Mouse (Mus musculus) forebrain, embryonic 15.5 days (tissue): ENCODE measurements at regions not wholly inside any gene's neighbourhood (a gene's known extent, or its start where the extent isn't known, plus 50 kb on each side); places are given as distances from the start of the nearest gene placed in this dataset.

ENCODE experiments used
- ATAC-seq: fragments of 200-750 bp; cut with Nextera tagmentation; replicated peaks from 2 replicates; pipeline ENCODE4 v1.8.0; 2017; ENCODE audit warnings: mild to moderate bottlenecking, moderate TSS enrichment, moderate library complexity
- H3K27ac ChIP-seq: fragments of 300-500 bp; sonication (generic); replicated peaks from 2 replicates; pipeline ENCODE4 v1.5.1; 2015; ENCODE audit warnings: mild to moderate bottlenecking, inconsistent platforms
- H3K27me3 ChIP-seq: fragments of 300-500 bp; sonication (generic); 2 replicates; pipeline ENCODE4 v1.6.1; 2015; ENCODE audit warnings: inconsistent platforms
- H3K36me3 ChIP-seq: fragments of 300-500 bp; sonication (generic); 2 replicates; pipeline ENCODE4 v1.6.1; 2015; ENCODE audit warnings: mild to moderate bottlenecking, inconsistent platforms
- H3K4me1 ChIP-seq: fragments of 300-500 bp; sonication (generic); 2 replicates; pipeline ENCODE4 v1.6.1; 2015; ENCODE audit warnings: inconsistent platforms
- H3K4me2 ChIP-seq: fragments of 300-500 bp; sonication (generic); replicated peaks from 2 replicates; pipeline ENCODE4 v1.6.1; 2015; ENCODE audit warnings: mild to moderate bottlenecking, inconsistent platforms
- H3K4me3 ChIP-seq: fragments of 300-500 bp; sonication (generic); 2 replicates; pipeline ENCODE4 v1.5.1; 2015; ENCODE audit warnings: mild to moderate bottlenecking, inconsistent platforms
- H3K9ac ChIP-seq: fragments of 300-500 bp; sonication (generic); replicated peaks from 2 replicates; pipeline ENCODE4 v1.6.1; 2015; ENCODE audit warnings: mild to moderate bottlenecking, inconsistent platforms
- H3K9me3 ChIP-seq: fragments of 300-500 bp; sonication (generic); 2 replicates; pipeline ENCODE4 v1.6.1; 2016; ENCODE audit warnings: inconsistent platforms
- WGBS: fragments of 180-500 bp; shearing (Covaris S2); methylation state at CpG from one replicate; pipeline ENCODE4 v1.1.7; 2015; ENCODE audit warnings: mixed read lengths; 5-methylcytosine and 5-hydroxymethylcytosine counted together

DNA sequence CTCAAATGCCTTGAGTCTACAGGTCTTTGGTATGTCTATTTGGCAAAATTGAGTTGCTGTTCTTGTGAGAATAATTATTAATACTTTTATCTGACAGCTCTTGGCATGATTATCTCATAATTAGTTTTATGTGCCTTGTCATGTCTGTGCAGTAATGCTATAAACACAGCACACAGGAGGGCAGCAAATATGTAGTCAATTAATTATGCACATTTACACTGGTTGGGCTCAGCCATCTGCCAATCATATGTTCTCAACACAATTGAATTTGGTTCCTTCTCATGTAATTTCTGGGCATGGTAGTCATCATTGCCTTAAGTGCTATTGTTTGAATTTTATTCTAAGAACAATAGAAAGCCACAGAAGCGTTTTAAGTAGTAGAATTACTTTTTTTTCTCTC lies 1650.7 kb upstream of the Tenm2 start:
- Histone ChIP-seq H3K4me2 (no peak overlapping the region), H3K4me3 (no peak overlapping the region), H3K9ac (no peak overlapping the region), H3K4me1 (no peaks in the 10 kb centered on the region), H3K27ac (no peak overlapping the region), H3K27me3 (no peaks in the 10 kb centered on the region), H3K36me3 (no peaks in the 10 kb centered on the region), H3K9me3 (no peaks in the 10 kb centered on the region)
- WGBS: 38% methylated on average over 1 of the region's 1 CpGs
- ATAC-seq: no peak

DNA sequence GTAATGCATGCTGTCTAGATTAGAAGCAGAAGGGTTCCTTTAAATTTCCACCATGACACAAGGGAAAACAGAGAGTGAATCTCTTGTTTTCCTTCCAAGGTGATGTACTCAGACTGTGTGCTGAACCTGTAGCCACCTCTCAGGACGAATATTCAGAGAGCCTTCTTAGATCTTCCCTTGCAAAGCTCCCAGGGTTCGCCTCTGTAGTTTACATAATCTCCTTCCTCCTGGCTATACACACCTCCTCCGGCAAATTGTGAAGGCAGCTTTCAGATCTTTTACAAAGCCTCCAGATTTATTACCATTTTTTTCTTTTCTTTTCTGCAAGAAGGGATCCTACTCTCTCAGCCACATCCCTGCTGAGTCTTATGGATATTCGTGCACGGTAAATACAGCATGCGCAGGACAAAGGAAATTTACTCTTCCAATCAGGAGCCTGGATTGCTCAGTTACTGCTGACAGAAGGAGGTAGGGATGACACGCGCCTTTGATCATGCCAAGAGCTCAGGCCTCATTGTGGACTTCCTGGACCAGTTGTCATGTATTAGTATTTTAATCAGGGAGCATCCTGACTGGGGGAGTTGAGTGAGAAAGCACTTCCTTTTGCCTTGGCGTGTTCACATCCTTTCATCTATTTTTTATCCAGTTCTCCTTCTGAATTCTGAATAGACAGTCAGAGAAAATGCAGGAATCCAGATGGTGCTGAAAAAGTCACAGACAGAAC lies 1626.0 kb upstream of the Tenm2 start:
- H3K4me1 ChIP-seq: peaks cover 3% of the 10 kb centered on the region; the same call in 1 of the 2 replicates
- 13% methylated on average over 9 of the region's 9 CpGs for WGBS
- H3K36me3 ChIP-seq: no peaks in the 10 kb centered on the region
- no peak overlapping the region for H3K4me2 ChIP-seq
- no peak overlapping the region for H3K4me3 ChIP-seq
- H3K27ac ChIP-seq: peak overlapping the region; percentile 17; the same call in 1 of the 2 replicates
- no peak; the same call in 1 of the 2 replicates for ATAC-seq
- no peak overlapping the region for H3K9ac ChIP-seq
- no peaks in the 10 kb centered on the region for H3K27me3 ChIP-seq
- no peaks in the 10 kb centered on the region for H3K9me3 ChIP-seq

DNA sequence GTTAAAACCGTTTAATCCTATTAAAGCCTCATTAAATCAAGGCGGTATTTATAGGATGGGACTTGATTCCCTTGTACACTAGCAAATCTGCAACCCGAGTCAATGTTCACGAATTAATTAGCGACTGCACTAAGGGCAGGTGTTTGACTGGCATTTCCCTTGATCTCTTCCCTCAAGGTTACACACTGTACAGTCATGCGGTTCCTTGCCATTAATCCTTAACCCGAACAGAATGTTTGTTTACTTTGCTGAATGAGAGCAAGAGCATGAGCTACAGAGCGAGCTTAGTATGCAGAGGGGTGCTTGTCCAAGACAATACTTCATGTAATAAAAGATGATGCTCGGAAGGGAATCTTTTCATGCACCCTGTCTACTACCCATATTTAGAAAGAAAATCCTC lies 1620.9 kb upstream of the Tenm2 start:
- Histone ChIP-seq H3K36me3 (no peaks in the 10 kb centered on the region), H3K4me1 (no peaks in the 10 kb centered on the region), H3K9ac (no peak overlapping the region), H3K27ac (no peak overlapping the region), H3K9me3 (no peaks in the 10 kb centered on the region), H3K27me3 (no peaks in the 10 kb centered on the region), H3K4me3 (no peak overlapping the region), H3K4me2 (no peak overlapping the region)
- 63% methylated on average over 9 of the region's 9 CpGs for WGBS
- no peak for ATAC-seq

DNA sequence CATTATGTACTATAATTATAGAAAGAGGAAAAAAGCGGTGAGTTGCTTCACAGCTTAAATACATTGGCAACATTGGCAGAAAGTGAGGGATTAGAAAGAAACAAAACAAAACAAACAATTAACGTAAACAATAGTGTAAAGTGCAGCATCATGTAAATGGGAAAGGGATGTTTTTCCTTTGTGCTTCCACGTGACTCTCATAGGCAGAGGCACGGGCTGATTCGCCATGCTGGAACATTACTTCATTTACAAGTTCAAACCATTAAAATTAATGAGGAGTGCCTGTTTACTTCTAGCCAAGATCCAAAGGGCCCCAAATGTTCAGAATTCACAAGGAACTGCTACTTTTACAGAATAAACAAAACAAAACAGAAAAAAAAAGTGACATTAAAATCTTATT lies 1593.4 kb upstream of the Tenm2 start:
- no peak overlapping the region for H3K4me3 ChIP-seq
- H3K9ac ChIP-seq: no peak overlapping the region
- H3K27ac ChIP-seq: no peak overlapping the region
- no peak for ATAC-seq
- H3K4me2 ChIP-seq: no peak overlapping the region
- no peaks in the 10 kb centered on the region for H3K36me3 ChIP-seq
- H3K9me3 ChIP-seq: no peaks in the 10 kb centered on the region
- H3K27me3 ChIP-seq: no peaks in the 10 kb centered on the region
- 40% methylated on average over 5 of the region's 5 CpGs for WGBS
- no peaks in the 10 kb centered on the region for H3K4me1 ChIP-seq

DNA sequence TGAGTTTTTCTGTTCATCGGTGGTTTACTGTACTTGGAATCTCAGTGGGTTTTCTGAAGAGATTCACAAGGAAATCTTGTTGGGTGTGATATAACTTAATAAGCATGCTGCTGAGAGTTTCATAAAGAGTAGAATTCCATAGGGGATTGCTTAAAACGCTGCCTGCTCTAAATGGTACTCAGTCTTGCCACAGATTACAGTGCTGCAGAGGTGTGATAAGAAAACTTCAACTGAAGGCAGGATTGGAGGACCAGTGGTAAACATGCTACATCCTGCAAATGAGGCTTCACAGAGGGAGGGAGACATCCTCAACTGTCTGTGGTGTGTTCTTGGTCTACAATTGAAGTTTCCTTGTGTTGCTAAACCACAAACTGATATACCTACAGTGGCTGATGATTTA lies 1592.6 kb upstream of the Tenm2 start:
- whole genome bisulfite sequencing: 66% methylated on average over 2 of the region's 2 CpGs
- no peaks in the 10 kb centered on the region for H3K4me1 ChIP-seq
- no peaks in the 10 kb centered on the region for H3K27me3 ChIP-seq
- H3K36me3 ChIP-seq: no peaks in the 10 kb centered on the region
- ATAC-seq: no peak
- no peak overlapping the region for H3K9ac ChIP-seq
- H3K9me3 ChIP-seq: no peaks in the 10 kb centered on the region
- no peak overlapping the region for H3K4me2 ChIP-seq
- H3K27ac ChIP-seq: no peak overlapping the region
- no peak overlapping the region for H3K4me3 ChIP-seq

DNA sequence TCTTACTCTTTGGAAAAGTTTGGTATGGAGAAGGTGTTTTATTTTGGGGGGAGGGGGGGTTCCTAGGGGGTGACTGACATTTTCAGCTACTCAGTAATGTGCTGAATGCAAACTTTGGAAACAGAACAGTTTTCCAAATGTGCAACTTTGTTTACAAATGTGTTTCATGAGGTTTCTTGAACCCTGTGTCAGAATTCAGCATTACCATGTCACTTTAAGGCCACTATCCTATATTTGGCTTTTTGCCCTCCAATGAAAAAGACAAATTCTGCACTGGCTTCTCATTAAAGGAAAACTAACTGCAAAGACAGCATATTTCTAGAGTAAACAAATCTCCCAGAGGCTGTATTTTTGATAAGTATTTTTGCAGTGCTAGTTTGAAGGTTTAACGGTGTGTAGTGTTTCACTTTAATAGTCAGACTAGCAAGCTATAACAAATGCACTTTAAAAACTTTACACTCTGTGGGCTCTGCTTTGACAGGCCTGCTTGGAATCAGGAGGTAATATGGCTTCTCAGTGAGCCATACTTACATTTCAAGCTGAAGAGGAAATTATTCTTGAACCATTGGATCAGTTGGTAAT lies 1589.5 kb upstream of the Tenm2 start:
- Histone ChIP-seq H3K4me1 (no peaks in the 10 kb centered on the region), H3K4me2 (no peak overlapping the region), H3K9me3 (no peaks in the 10 kb centered on the region), H3K4me3 (no peak overlapping the region), H3K27ac (no peak overlapping the region), H3K9ac (no peak overlapping the region), H3K36me3 (no peaks in the 10 kb centered on the region), H3K27me3 (no peaks in the 10 kb centered on the region)
- no peak for ATAC-seq
- WGBS: 89% methylated on average over 1 of the region's 1 CpGs

DNA sequence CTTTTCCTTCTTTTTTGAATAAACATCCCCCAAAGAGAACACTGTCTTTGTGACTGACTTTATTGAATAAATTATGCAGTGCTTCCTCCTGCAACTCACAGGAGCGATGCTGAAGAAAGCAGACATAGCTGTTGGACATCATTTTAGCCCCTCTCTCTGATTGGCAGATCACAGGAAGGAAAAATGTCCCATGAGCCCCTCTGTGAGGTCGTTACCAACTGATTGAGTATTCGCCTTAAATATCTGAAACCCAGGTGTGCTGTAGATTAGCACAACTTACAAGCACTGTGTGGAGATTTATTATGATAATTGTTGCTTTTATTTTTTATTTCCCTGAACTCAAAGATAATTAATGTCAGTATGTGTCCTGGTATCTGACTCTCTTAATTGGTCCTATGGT lies 1582.4 kb upstream of the Tenm2 start:
- no peak overlapping the region for H3K9ac ChIP-seq
- no peak overlapping the region for H3K4me3 ChIP-seq
- no peak overlapping the region for H3K27ac ChIP-seq
- no peaks in the 10 kb centered on the region for H3K27me3 ChIP-seq
- 51% methylated on average over 3 of the region's 3 CpGs for WGBS
- H3K9me3 ChIP-seq: no peaks in the 10 kb centered on the region
- ATAC-seq: no peak
- no peaks in the 10 kb centered on the region for H3K36me3 ChIP-seq
- no peak overlapping the region for H3K4me2 ChIP-seq
- no peaks in the 10 kb centered on the region for H3K4me1 ChIP-seq

DNA sequence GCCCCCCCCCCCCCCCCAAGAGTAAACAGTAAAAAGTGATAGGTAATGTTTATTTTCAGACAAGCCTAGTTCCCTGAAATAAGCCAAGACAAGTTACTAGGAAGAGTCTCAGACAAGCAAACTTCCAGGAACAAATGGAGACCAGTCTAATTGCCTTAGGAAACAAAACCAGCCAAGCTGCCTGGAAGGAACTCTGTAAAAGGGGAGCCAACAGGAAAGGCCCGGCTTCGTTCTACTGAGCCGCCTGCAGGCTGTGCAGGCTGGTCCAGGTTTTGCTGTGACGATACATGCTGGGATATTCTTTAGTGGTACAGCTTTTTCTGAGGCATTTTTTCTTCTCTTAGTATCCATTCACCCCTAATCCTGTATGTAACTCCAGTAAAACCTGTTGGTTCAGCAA lies 1547.8 kb upstream of the Tenm2 start:
- no peak overlapping the region for H3K9ac ChIP-seq
- no peak for ATAC-seq

DNA sequence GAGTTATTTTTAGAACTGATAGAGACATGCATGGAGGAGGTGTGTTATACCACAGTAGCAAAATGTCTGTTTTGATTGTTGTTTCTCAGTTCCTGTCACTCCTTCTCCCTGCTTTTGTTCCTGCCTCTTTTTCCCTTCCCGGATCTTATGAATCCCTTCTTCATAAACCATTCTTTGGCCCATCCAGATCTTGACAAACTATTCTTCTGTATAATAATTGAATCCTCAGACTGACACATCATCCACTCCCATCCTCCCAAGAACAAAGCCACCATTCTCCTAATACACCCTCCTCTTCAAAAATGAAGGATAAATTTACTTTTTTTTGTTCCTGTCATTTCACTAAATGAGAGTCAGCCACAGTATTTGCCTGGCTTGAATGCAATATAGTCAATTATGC lies 1543.8 kb upstream of the Tenm2 start:
- Histone ChIP-seq H3K4me2 (no peak overlapping the region), H3K27ac (no peak overlapping the region), H3K36me3 (no peaks in the 10 kb centered on the region), H3K4me1 (no peaks in the 10 kb centered on the region), H3K4me3 (no peak overlapping the region), H3K9me3 (no peaks in the 10 kb centered on the region), H3K27me3 (no peaks in the 10 kb centered on the region), H3K9ac (no peak overlapping the region)
- no peak for ATAC-seq
- WGBS: 34% methylated on average over 1 of the region's 1 CpGs

More for the DNA sequence above, 1547.8 kb upstream of the Tenm2 start:
- H3K27me3 ChIP-seq: no peaks in the 10 kb centered on the region
- H3K27ac ChIP-seq: no peak overlapping the region
- H3K9me3 ChIP-seq: no peaks in the 10 kb centered on the region
- H3K4me1 ChIP-seq: no peaks in the 10 kb centered on the region
- WGBS: 59% methylated on average over 4 of the region's 4 CpGs
- H3K4me3 ChIP-seq: no peak overlapping the region
- no peaks in the 10 kb centered on the region for H3K36me3 ChIP-seq
- H3K4me2 ChIP-seq: no peak overlapping the region

DNA sequence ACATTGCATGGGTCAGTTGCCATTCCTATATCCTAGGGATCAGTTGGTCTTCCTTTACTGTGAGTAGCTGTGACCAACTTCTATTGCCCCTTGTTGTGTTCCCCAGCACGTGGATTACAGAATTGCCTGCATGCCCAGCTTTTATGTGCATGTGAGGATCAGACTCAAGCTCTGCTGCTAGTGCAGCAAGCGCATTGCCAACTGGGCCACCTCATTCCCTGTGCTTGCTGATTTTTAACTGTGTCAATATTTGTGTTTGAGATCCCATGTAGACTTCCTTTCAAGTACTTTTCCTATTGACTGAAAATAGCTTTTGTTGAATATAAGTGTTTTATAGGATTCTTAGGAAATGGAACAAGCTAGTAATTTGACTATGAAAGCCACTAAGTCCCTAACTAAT lies 1526.5 kb upstream of the Tenm2 start:
- H3K36me3 ChIP-seq: no peaks in the 10 kb centered on the region
- H3K27me3 ChIP-seq: no peaks in the 10 kb centered on the region
- no peak overlapping the region for H3K9ac ChIP-seq
- ATAC-seq: no peak
- H3K4me2 ChIP-seq: no peak overlapping the region
- no peak overlapping the region for H3K27ac ChIP-seq
- no peaks in the 10 kb centered on the region for H3K4me1 ChIP-seq
- 74% methylated on average over 2 of the region's 2 CpGs for WGBS
- no peaks in the 10 kb centered on the region for H3K9me3 ChIP-seq
- no peak overlapping the region for H3K4me3 ChIP-seq

DNA sequence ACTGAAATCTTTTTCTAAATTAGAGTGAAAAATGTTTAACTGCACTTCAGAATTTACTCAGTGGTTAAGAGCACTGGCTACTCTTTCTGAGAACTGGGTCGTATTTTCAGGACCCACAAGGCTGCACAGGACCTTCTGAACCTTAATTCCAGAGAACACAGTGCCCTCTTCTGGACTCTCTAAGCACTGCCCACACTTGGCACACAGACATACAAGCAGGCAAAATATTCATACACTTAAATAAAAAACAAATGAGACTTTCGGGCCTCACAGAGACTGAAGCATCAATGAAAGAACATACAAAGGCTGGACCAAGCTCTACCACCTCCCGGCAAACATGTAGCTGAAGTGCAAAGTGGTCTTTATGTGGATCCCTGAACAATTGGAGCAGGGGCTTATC lies 1511.8 kb upstream of the Tenm2 start:
- H3K36me3 ChIP-seq: no peaks in the 10 kb centered on the region
- no peak for ATAC-seq

DNA sequence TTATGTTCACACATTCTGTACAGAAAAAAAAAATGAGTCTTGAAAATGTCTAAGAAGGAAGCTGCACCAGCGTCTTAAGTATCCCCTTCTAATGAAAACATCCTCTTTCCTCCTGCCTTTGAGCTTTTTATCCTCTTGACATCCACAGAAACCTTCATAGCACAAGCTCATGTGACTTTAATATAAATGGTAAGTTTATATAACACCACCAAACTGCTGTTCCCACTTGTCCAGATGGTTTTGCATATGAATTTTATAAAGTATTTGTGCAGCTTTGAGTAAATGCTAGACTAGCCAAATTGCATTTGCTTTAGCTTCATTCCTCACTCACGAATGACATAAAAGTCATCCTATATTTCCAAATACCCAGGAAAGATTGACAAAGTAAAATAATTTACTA lies 1493.3 kb upstream of the Tenm2 start:
- Histone ChIP-seq H3K4me2 (no peak overlapping the region), H3K4me1 (no peaks in the 10 kb centered on the region; the same call in 1 of the 2 replicates), H3K9ac (no peak overlapping the region), H3K9me3 (no peaks in the 10 kb centered on the region), H3K4me3 (no peak overlapping the region), H3K27me3 (no peaks in the 10 kb centered on the region), H3K36me3 (no peaks in the 10 kb centered on the region), H3K27ac (no peak overlapping the region)
- no peak; the same call in 1 of the 2 replicates for ATAC-seq
- 38% methylated on average over 2 of the region's 2 CpGs for WGBS

More for the DNA sequence above, 1511.8 kb upstream of the Tenm2 start:
- Histone ChIP-seq H3K4me1 (no peaks in the 10 kb centered on the region), H3K27ac (no peak overlapping the region), H3K27me3 (no peaks in the 10 kb centered on the region), H3K4me2 (no peak overlapping the region), H3K4me3 (no peak overlapping the region), H3K9ac (no peak overlapping the region), H3K9me3 (no peaks in the 10 kb centered on the region)
- 28% methylated on average over 3 of the region's 3 CpGs for WGBS

DNA sequence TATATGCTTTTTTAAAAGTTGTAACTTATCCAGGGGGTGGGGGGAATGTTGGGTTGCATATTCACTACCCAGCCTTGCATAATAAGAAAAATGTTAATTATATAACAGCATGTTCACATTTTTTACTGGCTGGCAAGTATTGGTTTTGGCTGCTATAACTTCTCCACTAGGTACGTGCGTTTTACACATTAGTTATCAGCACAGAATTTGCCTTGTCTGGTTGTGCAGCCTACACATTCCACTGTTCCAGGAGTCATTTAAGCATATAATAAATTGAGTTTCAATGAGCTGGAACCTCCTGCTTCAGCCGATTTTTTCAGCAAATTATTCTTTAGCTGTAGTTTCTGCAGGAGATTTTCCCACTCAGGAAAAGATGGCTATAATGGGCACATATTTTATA lies 1479.9 kb upstream of the Tenm2 start:
- no peak overlapping the region for H3K4me3 ChIP-seq
- no peaks in the 10 kb centered on the region for H3K9me3 ChIP-seq
- 0 out of 2 replicates have a peak overlapping the region, but pooled peaks have one; percentile 11 for H3K27ac ChIP-seq
- H3K4me2 ChIP-seq: no peak overlapping the region
- H3K36me3 ChIP-seq: no peaks in the 10 kb centered on the region
- no peak overlapping the region for H3K9ac ChIP-seq
- H3K27me3 ChIP-seq: no peaks in the 10 kb centered on the region
- no peaks in the 10 kb centered on the region for H3K4me1 ChIP-seq
- WGBS: 61% methylated on average over 3 of the region's 3 CpGs
- no peak for ATAC-seq
